21 mouse cellular contexts compared by ENCODE assay signal in genomic region chr5:110413018-110413417, GRCm38 (mm10).
"Had no signal": no experiment of that assay in that cellular context is flagged by ENCODE, and none has a peak within 500 bp of the region (broad histone marks: within the 10 kb centered on the region; RNA-seq: fewer than 3 reads in every experiment).

No protein-coding gene starts in this region.

- H3K27ac ChIP-seq: kidney, postnatal 0 days; left cerebral cortex, adult 2 months; limb, embryonic 13.5 days; liver, embryonic 12.5 days; liver, embryonic 15.5 days; lung, embryonic 15.5 days; macrophage; midbrain, embryonic 12.5 days; neural tube, embryonic 13.5 days had no signal

- H3K4me2 ChIP-seq: limb, embryonic 13.5 days; liver, embryonic 12.5 days; liver, embryonic 15.5 days; lung, embryonic 15.5 days; midbrain, embryonic 12.5 days; neural tube, embryonic 13.5 days had no signal

- H3K36me3 ChIP-seq: midbrain, embryonic 12.5 days; neural tube, embryonic 13.5 days had no signal

- H3K4me1 ChIP-seq: lung, embryonic 15.5 days had no signal

- H3K9me3 ChIP-seq: limb, embryonic 13.5 days; liver, embryonic 12.5 days; liver, embryonic 15.5 days; lung, embryonic 15.5 days; midbrain, embryonic 12.5 days; neural tube, embryonic 13.5 days had no signal

- H3K9ac ChIP-seq: limb, embryonic 13.5 days; liver, embryonic 12.5 days; liver, embryonic 15.5 days; lung, embryonic 15.5 days; midbrain, embryonic 12.5 days; neural tube, embryonic 13.5 days had no signal

- H3K27me3 ChIP-seq: limb, embryonic 13.5 days; liver, embryonic 12.5 days; liver, embryonic 15.5 days; lung, embryonic 15.5 days had no signal

- DNase-seq: kidney, adult 2 months; kidney, postnatal 25 days; layer of hippocampus, postnatal 36 days; left cerebral cortex, postnatal 4 days; liver; lung, adult 18-20 months; lung, postnatal 10 days; retina, postnatal 1 day; thymus, adult 18-20 months had no signal

- H3K4me3 ChIP-seq: left cerebral cortex, adult 2 months; limb, embryonic 13.5 days; liver, embryonic 12.5 days; liver, embryonic 15.5 days; lung, embryonic 15.5 days; midbrain, embryonic 12.5 days; myocyte; neural tube, embryonic 13.5 days had no signal

- ATAC-seq: intestine, postnatal 0 days; liver, embryonic 12.5 days; midbrain, embryonic 16.5 days had no signal
